Mouse (Mus musculus): ENCODE data around the gene Phlpp2.

GRCm38 (mm10) chr8:109848981-109849380, 19.4 kb upstream of the Phlpp2 start:
- TF ChIP-seq CTCF (conservative IDR thresholded peaks at IDR 0.05; ENCODE audit: insufficient read depth, insufficient read length, low read depth, low read length) (no peak), POLR2A (IDR thresholded peaks at IDR 0.05; ENCODE audit: low read depth, low read length) (no peak)

Measured in kidney, adult 2 months (tissue).